Mouse (Mus musculus): Measurements from ENCODE around the gene Ccdc96.

- TF ChIP-seq CTCF (IDR thresholded peaks at IDR 0.05; ENCODE audit: borderline replicate concordance, insufficient read depth, low read length) (no peak), POLR2A (IDR thresholded peaks at IDR 0.05; ENCODE audit: low read depth, low read length) (no peak)
These were observed 23.7 kb upstream of the Ccdc96 start for GRCm38 (mm10) chr5:36460712-36461111.

All from embryonic fibroblast, embryonic 13.5 days (primary cell).